Mouse (Mus musculus) megakaryocyte, embryonic 14.5 days (primary cell): ENCODE measurements around the gene Ntrk2.

Experiments
- FLI1 ChIP-seq: IDR thresholded peaks from 2 replicates; pipeline ENCODE4 v1.6.1; 2012; ENCODE audit warnings: low read length, inconsistent platforms, mixed read lengths
- GATA1 ChIP-seq: IDR thresholded peaks from 3 replicates; pipeline ENCODE4 v1.6.1; 2012; ENCODE audit warnings: mixed read lengths, low read length, inconsistent platforms, borderline replicate concordance

GRCm38 (mm10) chr13:58934576-58935110 is 128.3 kb downstream of the Ntrk2 start:
- TF ChIP-seq GATA1 (no peak), FLI1 (no peak)
